Mouse (Mus musculus): Measurements from ENCODE around the gene Rpl29. TPM values are rescaled to one million over a fixed set of nuclear protein-coding genes. Genes with fewer than 3 reads are reported as not detected.

The Rpl29 gene
- polyA plus RNA-seq, 1 experiment, result 365 TPM

DNA sequence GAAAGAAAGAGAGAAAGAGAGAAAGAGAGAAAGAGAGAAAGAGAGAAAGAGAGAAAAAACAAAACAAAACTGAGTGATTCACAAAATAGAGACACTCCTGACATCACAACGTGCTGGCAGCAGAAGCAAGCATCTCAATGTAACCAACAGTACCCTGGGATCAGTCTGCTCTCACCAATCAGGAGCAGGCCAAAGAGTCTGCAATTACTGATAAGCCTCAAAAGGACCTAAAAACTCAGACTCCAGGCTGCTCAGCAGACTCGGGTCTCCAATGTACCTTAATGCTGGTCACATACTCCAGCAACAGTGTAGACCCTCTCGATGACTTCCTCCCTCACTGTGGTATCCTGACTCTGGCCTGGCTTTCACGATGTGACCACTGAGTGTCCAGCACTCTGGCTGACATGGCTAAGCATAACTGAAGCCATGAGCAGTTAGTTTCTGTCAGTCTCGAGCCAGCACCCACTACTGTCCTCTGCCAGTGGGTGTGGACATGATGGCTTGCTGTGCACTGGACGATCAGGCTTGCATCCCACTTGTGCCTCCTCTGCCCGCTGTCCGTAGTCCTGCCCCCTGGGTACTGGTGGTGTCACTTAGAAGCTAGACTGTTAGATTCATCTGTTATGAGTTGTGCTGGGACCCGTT is 30.5 kb upstream of the Rpl29 start:
- Histone ChIP-seq H3K27me3 (ENCODE audit: control insufficient read depth, insufficient read depth, low read length) (no peaks in the 10 kb centered on the region), H3K36me3 (ENCODE audit: control insufficient read depth, insufficient read depth, low read length) (no peaks in the 10 kb centered on the region), H3K27ac (ENCODE audit: insufficient read depth, low read length) (no peak overlapping the region), H3K4me1 (ENCODE audit: control insufficient read depth, insufficient read depth, insufficient read length) (peaks cover 6% of the 10 kb centered on the region; the same call in 1 of the 2 replicates), H3K4me3 (ENCODE audit: extremely low read depth, insufficient read depth, insufficient read length) (no peak overlapping the region)
- 63% methylated on average over 9 of the region's 9 CpGs for WGBS
- TF ChIP-seq POLR2A (IDR thresholded peaks at IDR 0.05; ENCODE audit: low read depth, low read length), result no peak
- no peak for TF ChIP-seq CTCF (IDR thresholded peaks at IDR 0.05; ENCODE audit: extremely low read depth, insufficient read depth, insufficient read length, insufficient replicate concordance)
- no peak for DNase-seq (ENCODE audit: low read depth in 1 of 2, low spot score in 2 of 2)

DNA sequence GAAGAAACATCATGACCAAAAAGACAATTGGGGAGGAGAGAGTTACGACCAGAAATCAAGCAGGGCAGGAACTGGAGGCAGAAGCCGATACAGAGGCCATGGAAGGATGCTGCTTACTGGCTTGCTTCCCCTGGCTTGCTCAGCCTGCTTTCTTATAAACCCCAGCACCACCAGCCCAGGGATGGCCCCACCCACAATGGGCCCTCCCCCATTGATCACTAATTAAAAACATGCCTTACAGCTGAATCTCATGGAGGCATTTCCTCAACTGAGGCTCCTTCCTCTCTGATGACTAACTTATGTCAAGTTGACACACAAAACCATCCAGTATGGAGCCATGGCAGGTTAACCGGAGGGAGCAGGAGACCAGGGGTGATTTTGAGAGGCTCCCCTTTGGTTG is 29.4 kb upstream of the Rpl29 start:
- no peak for DNase-seq (ENCODE audit: low read depth in 1 of 2, low spot score in 2 of 2)
- no peak overlapping the region for H3K4me3 ChIP-seq (ENCODE audit: extremely low read depth, insufficient read depth, insufficient read length)
- H3K27ac ChIP-seq (ENCODE audit: insufficient read depth, low read length), result no peak overlapping the region
- H3K36me3 ChIP-seq (ENCODE audit: control insufficient read depth, insufficient read depth, low read length), result no peaks in the 10 kb centered on the region
- no peaks in the 10 kb centered on the region for H3K27me3 ChIP-seq (ENCODE audit: control insufficient read depth, insufficient read depth, low read length)
- 88% methylated on average over 3 of the region's 3 CpGs for WGBS
- no peaks in the 10 kb centered on the region for H3K4me1 ChIP-seq (ENCODE audit: control insufficient read depth, insufficient read depth, insufficient read length)
- no peak for TF ChIP-seq CTCF (IDR thresholded peaks at IDR 0.05; ENCODE audit: extremely low read depth, insufficient read depth, insufficient read length, insufficient replicate concordance)
- no peak for TF ChIP-seq POLR2A (IDR thresholded peaks at IDR 0.05; ENCODE audit: low read depth, low read length)

DNA sequence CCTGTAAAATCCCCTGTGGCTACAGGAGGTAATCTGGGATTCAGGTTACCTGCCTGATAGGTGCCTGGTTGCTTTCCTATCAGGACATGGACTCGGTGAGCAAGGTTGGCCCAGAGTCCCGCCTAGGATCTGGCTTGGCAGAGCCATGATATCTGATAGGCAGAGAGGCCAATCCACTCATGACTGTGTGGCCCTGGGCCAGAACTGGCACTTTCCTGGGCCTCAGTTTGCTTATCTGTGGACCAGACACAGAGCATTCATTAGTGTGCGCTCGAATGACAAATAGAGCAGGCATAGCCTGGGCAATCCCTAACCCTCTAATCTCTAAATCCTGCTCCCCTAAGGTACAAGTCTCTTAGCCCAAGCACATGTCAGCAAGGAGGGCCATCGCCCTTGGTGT is 27.1 kb upstream of the Rpl29 start:
- Histone ChIP-seq H3K36me3 (ENCODE audit: control insufficient read depth, insufficient read depth, low read length) (no peaks in the 10 kb centered on the region), H3K4me3 (ENCODE audit: extremely low read depth, insufficient read depth, insufficient read length) (no peak overlapping the region), H3K27me3 (ENCODE audit: control insufficient read depth, insufficient read depth, low read length) (no peaks in the 10 kb centered on the region), H3K27ac (ENCODE audit: insufficient read depth, low read length) (no peak overlapping the region), H3K4me1 (ENCODE audit: control insufficient read depth, insufficient read depth, insufficient read length) (no peaks in the 10 kb centered on the region; the same call in 1 of the 2 replicates)
- 83% methylated on average over 5 of the region's 5 CpGs for WGBS
- no peak for DNase-seq (ENCODE audit: low read depth in 1 of 2, low spot score in 2 of 2)
- TF ChIP-seq CTCF (IDR thresholded peaks at IDR 0.05; ENCODE audit: extremely low read depth, insufficient read depth, insufficient read length, insufficient replicate concordance) (no peak), POLR2A (IDR thresholded peaks at IDR 0.05; ENCODE audit: low read depth, low read length) (no peak)

DNA sequence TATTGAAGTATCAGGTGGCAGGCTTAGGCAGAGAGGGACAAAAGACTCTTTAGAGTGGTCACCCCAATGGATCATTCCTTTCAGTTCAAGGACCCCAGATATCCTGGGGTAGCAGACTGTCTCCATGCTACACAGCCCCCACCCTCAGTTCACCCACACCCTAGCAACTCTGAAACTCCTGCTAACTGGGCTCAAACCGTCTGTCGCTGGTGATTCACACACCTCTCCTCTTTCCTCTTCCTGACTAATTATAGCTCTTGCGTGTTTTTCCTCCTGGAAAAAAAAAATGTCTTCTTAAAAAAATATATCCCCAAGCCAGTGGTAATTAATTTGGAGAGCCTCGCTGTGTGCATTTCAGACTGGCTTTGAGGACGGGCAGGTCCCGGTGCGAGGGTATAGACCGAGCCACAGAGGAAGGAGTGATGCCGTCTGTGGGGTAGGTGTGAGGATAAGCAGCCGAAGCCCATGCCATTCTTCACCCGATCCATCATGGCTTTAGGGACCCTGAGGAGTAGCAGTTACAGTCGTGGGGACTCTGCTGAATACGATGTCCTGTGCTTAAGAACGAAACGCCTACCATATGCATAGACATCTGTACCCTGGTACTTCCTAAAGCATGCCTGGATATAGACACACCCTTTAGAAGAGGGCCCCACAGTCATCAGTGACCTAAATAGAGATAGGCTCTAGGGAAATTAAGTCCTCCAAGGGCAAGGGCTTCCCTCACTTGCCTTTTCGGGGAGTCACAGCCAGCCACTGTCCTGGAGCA is 26.5 kb upstream of the Rpl29 start:
- no peak overlapping the region for H3K27ac ChIP-seq (ENCODE audit: insufficient read depth, low read length)

DNA sequence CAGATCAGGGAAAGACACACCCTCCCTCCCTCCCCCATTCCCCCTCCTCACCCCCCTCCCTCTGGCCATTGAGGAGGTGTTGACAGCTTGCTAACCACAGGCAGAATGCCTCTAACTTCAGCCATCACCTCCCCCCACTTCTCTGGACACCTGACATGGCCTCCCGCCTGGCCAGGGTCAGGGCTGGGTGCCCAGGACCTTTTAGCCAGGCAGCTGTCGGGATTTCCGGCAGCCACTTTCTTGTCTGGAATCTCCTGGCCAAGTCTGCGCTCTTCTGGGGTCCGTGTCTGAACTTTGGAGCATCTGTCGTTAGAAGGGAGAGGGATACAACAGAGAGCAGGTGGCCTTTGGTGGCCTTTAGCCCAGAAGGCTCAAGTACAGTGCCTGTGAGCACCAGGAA is 24.0 kb upstream of the Rpl29 start:
- no peak for DNase-seq (ENCODE audit: low read depth in 1 of 2, low spot score in 2 of 2)
- Histone ChIP-seq H3K4me1 (ENCODE audit: control insufficient read depth, insufficient read depth, insufficient read length) (no peaks in the 10 kb centered on the region; the same call in 1 of the 2 replicates), H3K27ac (ENCODE audit: insufficient read depth, low read length) (no peak overlapping the region), H3K36me3 (ENCODE audit: control insufficient read depth, insufficient read depth, low read length) (no peaks in the 10 kb centered on the region), H3K4me3 (ENCODE audit: extremely low read depth, insufficient read depth, insufficient read length) (no peak overlapping the region), H3K27me3 (ENCODE audit: control insufficient read depth, insufficient read depth, low read length) (no peaks in the 10 kb centered on the region)
- WGBS, result 88% methylated on average over 6 of the region's 6 CpGs
- TF ChIP-seq POLR2A (IDR thresholded peaks at IDR 0.05; ENCODE audit: low read depth, low read length) (no peak), CTCF (IDR thresholded peaks at IDR 0.05; ENCODE audit: extremely low read depth, insufficient read depth, insufficient read length, insufficient replicate concordance) (no peak)

More for the DNA sequence above, 26.5 kb upstream of the Rpl29 start:
- Histone ChIP-seq H3K4me3 (ENCODE audit: extremely low read depth, insufficient read depth, insufficient read length) (no peak overlapping the region), H3K36me3 (ENCODE audit: control insufficient read depth, insufficient read depth, low read length) (no peaks in the 10 kb centered on the region), H3K27me3 (ENCODE audit: control insufficient read depth, insufficient read depth, low read length) (no peaks in the 10 kb centered on the region), H3K4me1 (ENCODE audit: control insufficient read depth, insufficient read depth, insufficient read length) (no peaks in the 10 kb centered on the region; the same call in 1 of the 2 replicates)
- WGBS, result 93% methylated on average over 16 of the region's 16 CpGs
- no peak for TF ChIP-seq CTCF (IDR thresholded peaks at IDR 0.05; ENCODE audit: extremely low read depth, insufficient read depth, insufficient read length, insufficient replicate concordance)
- TF ChIP-seq POLR2A (IDR thresholded peaks at IDR 0.05; ENCODE audit: low read depth, low read length), result no peak
- no peak for DNase-seq (ENCODE audit: low read depth in 1 of 2, low spot score in 2 of 2)

DNA sequence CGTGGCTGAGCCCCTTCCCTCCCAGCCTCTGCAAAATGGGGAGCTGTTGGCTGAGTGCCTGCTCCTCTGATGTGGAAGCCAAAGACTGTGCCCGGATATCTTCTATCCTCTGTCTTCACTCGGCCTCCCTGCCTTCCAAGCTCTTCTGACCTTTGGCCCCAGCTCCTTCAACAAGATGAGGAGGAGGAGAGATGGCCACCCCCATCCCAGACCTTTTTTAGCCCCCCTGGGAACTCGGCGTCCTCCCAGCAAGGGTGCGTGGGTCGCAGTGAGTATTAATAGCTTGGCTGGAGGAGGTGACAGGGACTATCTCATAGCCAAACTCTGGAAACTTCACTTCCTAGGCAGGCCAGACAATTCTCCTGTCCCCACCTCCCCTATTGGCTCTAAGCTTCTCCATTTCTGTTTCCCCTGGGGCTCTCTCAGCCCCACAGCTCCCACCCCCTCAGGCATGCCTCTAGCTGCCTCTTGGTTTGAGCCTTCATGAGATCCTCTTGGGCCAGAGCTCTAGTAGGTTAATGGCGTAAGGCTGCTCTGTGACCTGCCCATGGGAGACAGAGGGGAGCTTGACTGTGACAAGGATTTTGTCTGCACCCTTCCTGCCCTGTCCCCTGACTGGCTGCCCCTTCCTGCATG is 22.7 kb upstream of the Rpl29 start:
- TF ChIP-seq POLR2A (IDR thresholded peaks at IDR 0.05; ENCODE audit: low read depth, low read length) (no peak), CTCF (IDR thresholded peaks at IDR 0.05; ENCODE audit: extremely low read depth, insufficient read depth, insufficient read length, insufficient replicate concordance) (no peak)
- Histone ChIP-seq H3K27me3 (ENCODE audit: control insufficient read depth, insufficient read depth, low read length) (no peaks in the 10 kb centered on the region), H3K4me1 (ENCODE audit: control insufficient read depth, insufficient read depth, insufficient read length) (peaks cover 7% of the 10 kb centered on the region; the same call in 1 of the 2 replicates), H3K36me3 (ENCODE audit: control insufficient read depth, insufficient read depth, low read length) (no peaks in the 10 kb centered on the region), H3K4me3 (ENCODE audit: extremely low read depth, insufficient read depth, insufficient read length) (no peak overlapping the region), H3K27ac (ENCODE audit: insufficient read depth, low read length) (no peak overlapping the region)
- DNase-seq (ENCODE audit: low read depth in 1 of 2, low spot score in 2 of 2), result peak in 1 of 2 experiments; percentile 9
- WGBS, result 60% methylated on average over 8 of the region's 8 CpGs

Measured in spleen, adult 2 months (tissue).